Mouse (Mus musculus): ENCODE data around the gene Adh6a. TPM values are rescaled to one million over a fixed set of nuclear protein-coding genes. Genes with fewer than 3 reads are reported as not detected.

Adh6a gene
- total and polyA plus RNA-seq, 3 experiments: not detected

GRCm38 (mm10) chr3:138270507-138270906, 42.6 kb upstream of the Adh6a start:
- no peaks in the 10 kb centered on the region for H3K9me3 ChIP-seq (replicated peaks; ENCODE audit: low read length)
- TF ChIP-seq SIN3A (IDR thresholded peaks at IDR 0.05; ENCODE audit: low read length) (no peak), MYC (IDR thresholded peaks at IDR 0.05; ENCODE audit: low read depth, low read length) (no peak), ZNF384 (IDR thresholded peaks at IDR 0.05; ENCODE audit: low read depth, low read length) (no peak), ZKSCAN1 (IDR thresholded peaks at IDR 0.05; ENCODE audit: borderline replicate concordance, low read depth, low read length) (no peak), JUND (conservative IDR thresholded peaks at IDR 0.05; ENCODE audit: low read depth, low read length) (no peak)
- no peaks in the 10 kb centered on the region for H3K79me2 ChIP-seq (replicated peaks; ENCODE audit: control insufficient read depth, extremely low read depth, insufficient read depth, poor library complexity, severe bottlenecking)
- H3K27ac ChIP-seq (ENCODE audit: insufficient read depth, low read depth): no peak overlapping the region
- H3K36me3 ChIP-seq (replicated peaks in 1 of 2; ENCODE audit: control insufficient read depth in 1 of 2, insufficient read depth in 1 of 2, low read length in 1 of 2): no peaks in the 10 kb centered on the region
- H3K4me3 ChIP-seq (replicated peaks in 1 of 3; ENCODE audit: low read depth in 2 of 3, low read length in 2 of 3, poor library complexity in 1 of 3): no peak overlapping the region
- dilution Hi-C loops (cut with MboI; ENCODE audit: extremely low pct_ligation_motif_present, extremely low pct_unique_long_range_greater_than_20kb, low sequenced_read_pairs) (no loop called here), in situ Hi-C loops (cut with MboI; ENCODE audit: low pct_ligation_motif_present, low pct_unique_long_range_greater_than_20kb, low sequenced_read_pairs) (no loop called here)
- no peak overlapping the region for H3K4me2 ChIP-seq (ENCODE audit: insufficient read depth, low read depth, poor library complexity, severe bottlenecking)
- H3K4me1 ChIP-seq (ENCODE audit: control insufficient read depth in 1 of 2, insufficient read depth in 2 of 2): no peaks in the 10 kb centered on the region
- DNase-seq (ENCODE audit: extremely low read depth): no peak
- no peak overlapping the region for H3K9ac ChIP-seq (ENCODE audit: insufficient read depth, low read depth)
- H3K27me3 ChIP-seq (replicated peaks): no peaks in the 10 kb centered on the region

- no peaks in the 10 kb centered on the region for H3K36me3 ChIP-seq (replicated peaks in 1 of 2; ENCODE audit: control insufficient read depth in 1 of 2, insufficient read depth in 1 of 2, low read length in 1 of 2)
- TF ChIP-seq MAZ (IDR thresholded peaks at IDR 0.05; ENCODE audit: low read depth, low read length) (no peak), IRF4 (IDR thresholded peaks at IDR 0.05; ENCODE audit: low read depth, low read length) (no peak), ETS1 (conservative IDR thresholded peaks at IDR 0.05; ENCODE audit: low read depth, low read length) (no peak), MAFK (IDR thresholded peaks at IDR 0.05; ENCODE audit: insufficient replicate concordance, low read length) (no peak), ZKSCAN1 (IDR thresholded peaks at IDR 0.05; ENCODE audit: borderline replicate concordance, low read depth, low read length) (no peak), ZNF384 (IDR thresholded peaks at IDR 0.05; ENCODE audit: low read depth, low read length) (no peak), MAX (IDR thresholded peaks at IDR 0.05; ENCODE audit: low read length) (no peak), KAT2A (IDR thresholded peaks at IDR 0.05; ENCODE audit: insufficient replicate concordance, low read length) (no peak), ZMIZ1 (IDR thresholded peaks at IDR 0.05; ENCODE audit: low read depth, low read length) (no peak), E2F4 (IDR thresholded peaks at IDR 0.05; ENCODE audit: insufficient replicate concordance, low read depth, low read length) (no peak), NELFE (IDR thresholded peaks at IDR 0.05; ENCODE audit: low read depth, low read length) (no peak), MXI1 (IDR thresholded peaks at IDR 0.05; ENCODE audit: low read depth, low read length) (no peak), MEF2A (IDR thresholded peaks at IDR 0.05; ENCODE audit: borderline replicate concordance, low read depth, low read length) (no peak), HCFC1 (IDR thresholded peaks at IDR 0.05; ENCODE audit: low read depth, low read length) (no peak), PAX5 (IDR thresholded peaks at IDR 0.05; ENCODE audit: low read length) (no peak), POLR2A (IDR thresholded peaks at IDR 0.05; ENCODE audit: low read depth, low read length) (no peak), EP300 (IDR thresholded peaks at IDR 0.05; ENCODE audit: low read length) (no peak), RCOR1 (conservative IDR thresholded peaks at IDR 0.05; ENCODE audit: low read depth, low read length) (no peak)
- H3K4me1 ChIP-seq (ENCODE audit: control insufficient read depth in 1 of 2, insufficient read depth in 2 of 2): no peaks in the 10 kb centered on the region
- H3K79me2 ChIP-seq (replicated peaks; ENCODE audit: control insufficient read depth, extremely low read depth, insufficient read depth, poor library complexity, severe bottlenecking): no peaks in the 10 kb centered on the region
- H3K4me2 ChIP-seq (ENCODE audit: insufficient read depth, low read depth, poor library complexity, severe bottlenecking): no peak overlapping the region
- H3K9ac ChIP-seq (ENCODE audit: insufficient read depth, low read depth): no peak overlapping the region
- DNase-seq (ENCODE audit: extremely low read depth): no peak
- H3K9me3 ChIP-seq (replicated peaks; ENCODE audit: low read length): no peaks in the 10 kb centered on the region
- dilution Hi-C loops (cut with MboI; ENCODE audit: extremely low pct_ligation_motif_present, extremely low pct_unique_long_range_greater_than_20kb, low sequenced_read_pairs) (no loop called here), in situ Hi-C loops (cut with MboI; ENCODE audit: low pct_ligation_motif_present, low pct_unique_long_range_greater_than_20kb, low sequenced_read_pairs) (no loop called here)
- H3K4me3 ChIP-seq (replicated peaks in 1 of 3; ENCODE audit: low read depth in 2 of 3, low read length in 2 of 3, poor library complexity in 1 of 3): no peak overlapping the region
- H3K27me3 ChIP-seq (replicated peaks): no peaks in the 10 kb centered on the region
- H3K27ac ChIP-seq (ENCODE audit: insufficient read depth, low read depth): no peak overlapping the region
Observed at GRCm38 (mm10) chr3:138271297-138271696, 41.8 kb upstream of the Adh6a start.
